Mouse (Mus musculus): ENCODE results near the gene Ipo4. TPM values are rescaled to one million over a fixed set of nuclear protein-coding genes. Genes with fewer than 3 reads are reported as not detected.

Ipo4 gene
- polyA plus RNA-seq, 1 experiment, result 519 TPM

DNA sequence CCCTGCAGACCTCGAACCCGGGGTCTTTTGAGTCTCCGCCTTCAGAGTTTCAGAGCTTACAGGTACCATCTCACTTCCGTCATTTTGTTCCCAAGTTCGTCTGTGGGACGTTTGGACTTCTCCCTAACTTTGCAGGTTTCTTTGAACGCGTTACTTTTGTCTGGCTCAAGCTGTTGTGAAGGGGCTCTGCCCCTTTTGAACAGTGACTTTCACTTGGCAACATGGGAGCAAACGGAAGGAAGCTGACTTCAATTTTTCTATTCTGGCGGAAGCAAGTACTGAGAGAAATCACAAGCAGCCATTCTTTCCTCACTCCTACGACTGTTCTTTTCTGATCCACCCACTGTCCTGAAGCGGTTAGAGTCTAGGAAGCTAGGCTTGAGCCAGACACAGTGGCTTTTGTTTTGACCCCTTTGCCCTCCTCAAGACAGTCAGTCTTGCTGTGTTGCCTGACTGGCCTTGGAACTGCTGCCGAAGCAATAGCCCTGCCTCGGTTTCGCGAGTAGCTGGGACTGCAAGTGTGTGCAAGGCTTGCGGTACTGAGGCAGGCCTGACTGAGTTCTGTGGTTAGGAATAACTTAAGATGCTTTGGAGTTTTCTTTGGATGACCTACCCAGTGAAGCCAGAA, 8.6 kb upstream of the Ipo4 start:
- Histone ChIP-seq H3K27me3 (ENCODE audit: control insufficient read depth, insufficient read depth, low read length) (no peaks in the 10 kb centered on the region), H3K36me3 (ENCODE audit: control insufficient read depth, insufficient read depth, low read length) (0 out of 2 replicates have a peak, but pooled peaks cover 1% of the 10 kb centered on the region), H3K4me1 (ENCODE audit: control insufficient read depth, insufficient read depth, low read length) (peaks cover 9% of the 10 kb centered on the region), H3K27ac (ENCODE audit: control insufficient read depth, insufficient read depth, low read depth, low read length) (peak overlapping the region; percentile 32), H3K4me3 (ENCODE audit: control insufficient read depth, low read depth, low read length) (peak overlapping the region; percentile 73)
- no peak for TF ChIP-seq CTCF (IDR thresholded peaks at IDR 0.05; ENCODE audit: control insufficient read depth, insufficient read depth, insufficient replicate concordance, low read depth, low read length)
- no peak for TF ChIP-seq POLR2A (IDR thresholded peaks at IDR 0.05; ENCODE audit: control insufficient read depth, low read depth, low read length)

- peak within 1 kb of the TSS; percentile 87 for H3K4me3 ChIP-seq (ENCODE audit: control insufficient read depth, low read depth, low read length)
- 0 out of 2 replicates have a peak, but pooled peaks cover 1% of the 10 kb centered on the region for H3K36me3 ChIP-seq (ENCODE audit: control insufficient read depth, insufficient read depth, low read length)
- H3K27ac ChIP-seq (ENCODE audit: control insufficient read depth, insufficient read depth, low read depth, low read length), result peak within 1 kb of the TSS; percentile 93
- H3K4me1 ChIP-seq (ENCODE audit: control insufficient read depth, insufficient read depth, low read length), result peaks cover 9% of the 10 kb centered on the region
- no peaks in the 10 kb centered on the region for H3K27me3 ChIP-seq (ENCODE audit: control insufficient read depth, insufficient read depth, low read length)
- TF ChIP-seq POLR2A (IDR thresholded peaks at IDR 0.05; ENCODE audit: control insufficient read depth, low read depth, low read length) (peak; percentile 69), CTCF (IDR thresholded peaks at IDR 0.05; ENCODE audit: control insufficient read depth, insufficient read depth, insufficient replicate concordance, low read depth, low read length) (no peak)
Observed at GRCm38 (mm10) chr14:55643060-55643907, 7.5 kb upstream of the Ipo4 start, which contains the start of gene Tm9sf1. TSS of gene Tm9sf1 (minus strand) at chr14:55643806.

DNA sequence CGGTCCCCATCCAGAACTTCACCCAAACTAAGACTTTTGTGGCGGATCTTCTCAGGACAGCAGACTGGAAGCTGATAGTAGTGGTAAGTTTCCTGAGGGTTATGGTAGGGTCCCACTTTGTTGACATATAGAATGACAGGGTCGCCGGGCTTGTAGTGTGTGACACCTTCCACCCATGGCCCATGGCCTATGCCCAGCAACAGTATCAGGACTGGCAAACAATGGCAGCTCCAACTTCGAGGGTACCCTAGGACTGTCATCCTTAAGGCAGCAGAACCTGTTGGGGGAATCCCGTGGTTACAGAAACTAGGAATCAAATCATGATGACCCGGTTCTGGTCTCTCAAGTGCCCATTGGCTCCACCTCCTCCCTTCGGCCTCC, 6.9 kb upstream of the Ipo4 start:
- Histone ChIP-seq H3K27me3 (ENCODE audit: control insufficient read depth, insufficient read depth, low read length) (no peaks in the 10 kb centered on the region), H3K4me3 (ENCODE audit: control insufficient read depth, low read depth, low read length) (peak overlapping the region; percentile 87), H3K36me3 (ENCODE audit: control insufficient read depth, insufficient read depth, low read length) (0 out of 2 replicates have a peak, but pooled peaks cover 1% of the 10 kb centered on the region), H3K4me1 (ENCODE audit: control insufficient read depth, insufficient read depth, low read length) (peaks cover 9% of the 10 kb centered on the region), H3K27ac (ENCODE audit: control insufficient read depth, insufficient read depth, low read depth, low read length) (peak overlapping the region; percentile 93)
- no peak for TF ChIP-seq CTCF (IDR thresholded peaks at IDR 0.05; ENCODE audit: control insufficient read depth, insufficient read depth, insufficient replicate concordance, low read depth, low read length)
- no peak for TF ChIP-seq POLR2A (IDR thresholded peaks at IDR 0.05; ENCODE audit: control insufficient read depth, low read depth, low read length)

DNA sequence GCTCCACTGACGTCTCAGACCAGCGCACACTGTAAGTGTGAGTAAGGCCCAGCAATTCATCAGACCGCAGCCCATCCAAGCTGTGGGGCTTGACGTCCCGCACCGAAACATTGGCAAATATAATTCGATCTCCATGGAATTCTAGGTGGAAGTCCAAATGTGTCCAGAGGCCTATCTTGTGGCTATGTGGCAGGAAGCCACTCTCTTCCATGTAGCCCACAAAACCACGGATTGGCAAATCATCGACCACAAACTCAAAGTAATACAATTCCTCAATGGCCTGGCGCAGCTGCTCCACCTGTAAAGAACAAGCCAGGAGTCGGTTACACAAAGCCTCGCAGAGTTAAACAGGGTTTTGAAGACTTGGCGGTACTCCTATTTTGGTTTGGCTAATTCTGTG, 5.5 kb upstream of the Ipo4 start:
- no peak for TF ChIP-seq CTCF (IDR thresholded peaks at IDR 0.05; ENCODE audit: control insufficient read depth, insufficient read depth, insufficient replicate concordance, low read depth, low read length)
- TF ChIP-seq POLR2A (IDR thresholded peaks at IDR 0.05; ENCODE audit: control insufficient read depth, low read depth, low read length), result no peak
- H3K27me3 ChIP-seq (ENCODE audit: control insufficient read depth, insufficient read depth, low read length), result no peaks in the 10 kb centered on the region
- peaks cover 10% of the 10 kb centered on the region for H3K4me1 ChIP-seq (ENCODE audit: control insufficient read depth, insufficient read depth, low read length)
- no peak overlapping the region for H3K27ac ChIP-seq (ENCODE audit: control insufficient read depth, insufficient read depth, low read depth, low read length)
- peaks cover 3% of the 10 kb centered on the region; the same call in 1 of the 2 replicates for H3K36me3 ChIP-seq (ENCODE audit: control insufficient read depth, insufficient read depth, low read length)
- H3K4me3 ChIP-seq (ENCODE audit: control insufficient read depth, low read depth, low read length), result no peak overlapping the region

DNA sequence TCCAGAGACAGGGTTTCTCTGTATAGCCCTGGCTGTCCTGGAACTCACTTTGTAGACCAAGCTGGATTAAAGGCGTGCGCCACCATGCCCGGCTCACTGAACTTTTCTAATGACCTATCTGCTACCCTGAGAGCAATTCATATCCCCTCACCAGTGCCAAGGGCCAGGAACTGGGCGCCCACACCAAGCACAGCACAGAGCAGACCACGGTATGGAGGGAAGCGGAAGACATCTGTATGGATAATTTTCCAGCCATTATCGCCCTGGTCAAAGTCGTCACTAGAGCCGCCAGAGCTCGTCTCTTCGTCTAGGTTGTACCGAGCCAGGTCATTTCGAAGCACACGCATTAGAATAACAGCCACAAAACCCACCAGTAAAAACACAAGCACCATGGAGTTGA, 5.1 kb upstream of the Ipo4 start:
- Histone ChIP-seq H3K27me3 (ENCODE audit: control insufficient read depth, insufficient read depth, low read length) (no peaks in the 10 kb centered on the region), H3K36me3 (ENCODE audit: control insufficient read depth, insufficient read depth, low read length) (peaks cover 4% of the 10 kb centered on the region; the same call in 1 of the 2 replicates), H3K4me1 (ENCODE audit: control insufficient read depth, insufficient read depth, low read length) (peaks cover 12% of the 10 kb centered on the region), H3K27ac (ENCODE audit: control insufficient read depth, insufficient read depth, low read depth, low read length) (no peak overlapping the region), H3K4me3 (ENCODE audit: control insufficient read depth, low read depth, low read length) (no peak overlapping the region)
- TF ChIP-seq POLR2A (IDR thresholded peaks at IDR 0.05; ENCODE audit: control insufficient read depth, low read depth, low read length), result no peak
- TF ChIP-seq CTCF (IDR thresholded peaks at IDR 0.05; ENCODE audit: control insufficient read depth, insufficient read depth, insufficient replicate concordance, low read depth, low read length), result no peak

GRCm38 (mm10) chr14:55637795-55638194, 2.0 kb upstream of the Ipo4 start, which contains the start of gene Gm49378:
TSS of gene Gm49378 (minus strand) at chr14:55637895.
- H3K4me3 ChIP-seq (ENCODE audit: control insufficient read depth, low read depth, low read length), result peak within 1 kb of the TSS; percentile 29; the same call in 1 of the 2 replicates
- H3K4me1 ChIP-seq (ENCODE audit: control insufficient read depth, insufficient read depth, low read length), result peaks cover 9% of the 10 kb centered on the region
- H3K27me3 ChIP-seq (ENCODE audit: control insufficient read depth, insufficient read depth, low read length), result no peaks in the 10 kb centered on the region
- TF ChIP-seq POLR2A (IDR thresholded peaks at IDR 0.05; ENCODE audit: control insufficient read depth, low read depth, low read length), result no peak
- no peak for TF ChIP-seq CTCF (IDR thresholded peaks at IDR 0.05; ENCODE audit: control insufficient read depth, insufficient read depth, insufficient replicate concordance, low read depth, low read length)
- H3K27ac ChIP-seq (ENCODE audit: control insufficient read depth, insufficient read depth, low read depth, low read length), result no peak within 1 kb of the TSS
- H3K36me3 ChIP-seq (ENCODE audit: control insufficient read depth, insufficient read depth, low read length), result peaks cover 5% of the 10 kb centered on the region

GRCm38 (mm10) chr14:55634874-55635522, 759 bp downstream of the Ipo4 start:
- TF ChIP-seq CTCF (IDR thresholded peaks at IDR 0.05; ENCODE audit: control insufficient read depth, insufficient read depth, insufficient replicate concordance, low read depth, low read length) (no peak), POLR2A (IDR thresholded peaks at IDR 0.05; ENCODE audit: control insufficient read depth, low read depth, low read length) (no peak)
- H3K27ac ChIP-seq (ENCODE audit: control insufficient read depth, insufficient read depth, low read depth, low read length), result peak overlapping the region; percentile 55
- peaks cover 4% of the 10 kb centered on the region for H3K36me3 ChIP-seq (ENCODE audit: control insufficient read depth, insufficient read depth, low read length)
- peak overlapping the region; percentile 95 for H3K4me3 ChIP-seq (ENCODE audit: control insufficient read depth, low read depth, low read length)
- H3K4me1 ChIP-seq (ENCODE audit: control insufficient read depth, insufficient read depth, low read length), result peaks cover 6% of the 10 kb centered on the region
- H3K27me3 ChIP-seq (ENCODE audit: control insufficient read depth, insufficient read depth, low read length), result no peaks in the 10 kb centered on the region
